Mouse (Mus musculus) kidney, embryonic 16.5 days (tissue): ENCODE results near the gene Apoc1. TPM values are rescaled to one million over a fixed set of nuclear protein-coding genes. Genes with fewer than 3 reads are reported as not detected.

ENCODE experiments used
- ATAC-seq: fragments of 200-750 bp; cut with Nextera tagmentation; 2 replicates; pipeline ENCODE4 v1.8.0; 2017; ENCODE audit warnings: moderate TSS enrichment; ENCODE audit not compliant: low FRiP score, low TSS enrichment
- H3K27ac ChIP-seq: fragments of 300-500 bp; sonication (generic); 2 replicates; pipeline ENCODE4 v1.5.1; 2014; ENCODE audit warnings: low read length
- H3K27me3 ChIP-seq: fragments of 300-500 bp; sonication (generic); 2 replicates; pipeline ENCODE4 v1.6.1; 2014; ENCODE audit warnings: low read length, control low read depth, mixed read lengths; ENCODE audit not compliant: insufficient read depth
- H3K36me3 ChIP-seq: fragments of 300-500 bp; sonication (generic); 2 replicates; pipeline ENCODE4 v1.6.1; 2014; ENCODE audit warnings: low read length, control low read depth, mixed read lengths; ENCODE audit not compliant: insufficient read depth
- H3K4me1 ChIP-seq: fragments of 300-500 bp; sonication (generic); 2 replicates; pipeline ENCODE4 v1.6.1; 2014; ENCODE audit warnings: low read length, control low read depth, mixed read lengths; ENCODE audit not compliant: insufficient read depth
- H3K4me2 ChIP-seq: fragments of 300-500 bp; sonication (generic); replicated peaks from 2 replicates; pipeline ENCODE4 v1.6.1; 2014; ENCODE audit warnings: low read depth, low read length
- H3K4me3 ChIP-seq: fragments of 300-500 bp; sonication (generic); 2 replicates; pipeline ENCODE4 v1.5.1; 2014; ENCODE audit warnings: mild to moderate bottlenecking, low read length
- H3K9ac ChIP-seq: fragments of 300-500 bp; sonication (generic); replicated peaks from 2 replicates; pipeline ENCODE4 v1.6.1; 2014; ENCODE audit warnings: low read length
- H3K9me3 ChIP-seq: fragments of 300-500 bp; sonication (generic); 2 replicates; pipeline ENCODE4 v1.6.1; 2016; ENCODE audit warnings: low read length, control low read depth
- WGBS: fragments of 180-500 bp; shearing (Covaris S2); extraction: QIAGEN DNeasy Blood & Tissue Kit; methylation state at CpG from one replicate; pipeline ENCODE4 v1.1.7; 2014; 5-methylcytosine and 5-hydroxymethylcytosine counted together
- polyA plus RNA-seq: library from polyadenylated mRNA; unstranded; fragments of >200 nt; fragmentation: Nextera tagmentation; extraction: Ambion mirVana; gene quantifications from 2 replicates; pipeline ENCODE4 v1.2.1, GENCODE M21; 2015

The Apoc1 gene
- polyA plus RNA-seq, 1 experiment from 2014 or later: 16.1 TPM

DNA sequence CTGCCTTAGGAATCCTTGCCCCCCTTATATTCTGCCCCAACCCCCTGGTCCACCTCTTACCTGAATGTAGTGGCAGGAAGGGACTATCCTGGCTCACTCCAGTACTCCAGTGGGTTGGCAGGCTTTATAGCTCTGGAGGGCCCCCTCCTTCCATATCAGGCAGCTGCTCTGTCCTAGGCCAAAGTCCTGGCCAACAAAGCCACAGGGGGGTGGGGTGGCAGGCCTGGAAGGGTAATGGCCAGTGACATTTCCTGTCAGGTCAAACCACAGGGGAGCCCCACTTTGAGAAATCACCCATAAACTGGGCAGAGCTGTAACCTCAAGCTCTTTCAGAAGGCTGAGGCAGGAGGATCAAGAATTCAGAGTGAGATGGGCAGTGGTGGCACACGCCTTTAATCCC lies 15.8 kb downstream of the Apoc1 start:
- Histone ChIP-seq H3K9ac (no peak overlapping the region), H3K9me3 (no peaks in the 10 kb centered on the region), H3K4me1 (no peaks in the 10 kb centered on the region), H3K27ac (no peak overlapping the region), H3K36me3 (no peaks in the 10 kb centered on the region), H3K4me3 (no peak overlapping the region), H3K27me3 (no peaks in the 10 kb centered on the region), H3K4me2 (no peak overlapping the region)
- WGBS: 67% methylated on average over 1 of the region's 1 CpGs
- ATAC-seq: no peak

DNA sequence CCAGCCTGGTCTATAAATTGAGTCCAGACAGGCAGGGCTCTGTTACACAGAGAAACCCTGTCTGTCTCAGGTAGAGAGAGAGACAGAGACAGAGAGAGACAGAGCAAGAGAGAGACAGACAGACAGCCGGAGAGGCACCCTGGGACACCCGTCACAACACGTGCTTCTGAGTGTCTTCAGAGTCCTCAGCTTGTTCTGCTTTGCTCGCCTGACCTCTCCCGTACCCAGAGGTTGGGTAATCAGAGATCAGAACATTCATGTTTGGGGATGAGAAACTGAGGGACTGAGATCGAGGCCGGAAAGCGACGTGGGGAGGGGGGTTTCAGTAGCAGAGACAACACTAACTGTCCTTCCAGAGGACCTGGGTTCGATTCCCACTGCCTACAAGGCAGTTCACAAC lies 16.6 kb downstream of the Apoc1 start:
- 81% methylated on average over 10 of the region's 10 CpGs for WGBS

DNA sequence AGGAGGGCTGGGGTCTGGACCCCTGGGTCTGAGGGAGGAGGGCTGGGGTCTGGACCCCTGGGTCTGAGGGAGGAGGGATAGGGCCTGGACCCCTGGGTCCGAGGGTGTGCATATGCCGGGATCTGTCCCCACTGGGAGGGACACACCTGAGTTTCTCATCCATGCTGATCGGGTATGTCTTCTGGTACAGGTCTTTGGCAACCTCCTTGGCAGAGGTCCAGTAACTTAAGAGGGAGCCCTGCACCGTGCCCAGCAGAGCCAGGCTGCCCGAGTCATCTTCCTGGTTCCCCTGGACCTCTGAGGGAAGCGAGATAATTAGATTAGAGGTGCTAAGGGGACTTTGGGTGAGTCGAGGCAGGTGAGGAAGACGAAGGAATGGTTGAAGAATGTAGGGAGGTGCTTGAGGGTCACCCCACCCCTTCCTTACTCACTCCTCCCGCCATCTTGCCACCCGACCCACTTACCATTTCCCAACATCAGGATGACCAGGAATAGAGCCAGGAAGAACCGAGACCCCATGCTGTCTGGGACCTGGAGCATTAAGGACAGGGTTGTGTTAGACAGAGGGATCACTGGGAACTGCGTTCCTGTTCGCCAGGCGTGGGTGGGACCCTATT lies 19.3 kb downstream of the Apoc1 start:
- Histone ChIP-seq H3K36me3 (no peaks in the 10 kb centered on the region), H3K27me3 (no peaks in the 10 kb centered on the region), H3K9me3 (no peaks in the 10 kb centered on the region), H3K4me3 (no peak overlapping the region), H3K9ac (no peak overlapping the region), H3K27ac (no peak overlapping the region), H3K4me2 (no peak overlapping the region), H3K4me1 (peaks cover 5% of the 10 kb centered on the region; the same call in 1 of the 2 replicates)
- ATAC-seq: no peak
- WGBS: 55% methylated on average over 14 of the region's 14 CpGs

More for the DNA sequence above, 16.6 kb downstream of the Apoc1 start:
- Histone ChIP-seq H3K4me3 (no peak overlapping the region), H3K4me2 (no peak overlapping the region), H3K4me1 (no peaks in the 10 kb centered on the region), H3K36me3 (no peaks in the 10 kb centered on the region), H3K9me3 (no peaks in the 10 kb centered on the region), H3K27me3 (no peaks in the 10 kb centered on the region), H3K9ac (no peak overlapping the region), H3K27ac (no peak overlapping the region)
- ATAC-seq: no peak

DNA sequence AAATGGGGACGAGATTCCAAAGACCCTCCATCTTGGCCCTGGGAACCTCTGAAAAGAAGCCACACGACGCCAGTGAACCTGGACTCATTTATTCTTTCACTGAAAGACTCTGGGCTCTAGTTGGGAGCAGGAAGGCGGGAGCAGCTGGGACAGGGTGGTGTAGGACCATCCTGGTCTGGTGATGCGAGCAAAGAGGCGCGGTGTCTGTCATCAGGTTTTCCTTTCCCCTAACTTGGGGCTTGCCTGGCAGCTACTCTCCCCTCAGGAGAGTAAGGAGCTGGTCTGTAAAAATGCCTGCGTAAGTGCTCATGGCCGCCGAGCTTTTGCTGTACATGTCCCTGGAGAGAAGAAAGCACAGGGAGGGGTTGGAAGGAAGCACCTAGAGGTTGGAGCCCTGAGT lies 20.9 kb downstream of the Apoc1 start:
- H3K27me3 ChIP-seq: no peaks in the 10 kb centered on the region
- no peak overlapping the region for H3K9ac ChIP-seq
- H3K4me2 ChIP-seq: no peak overlapping the region
- H3K4me3 ChIP-seq: no peak overlapping the region
- peaks cover 5% of the 10 kb centered on the region; the same call in 1 of the 2 replicates for H3K4me1 ChIP-seq
- WGBS: 66% methylated on average over 10 of the region's 10 CpGs
- no peak overlapping the region for H3K27ac ChIP-seq
- no peaks in the 10 kb centered on the region for H3K36me3 ChIP-seq
- no peaks in the 10 kb centered on the region for H3K9me3 ChIP-seq
- no peak for ATAC-seq

DNA sequence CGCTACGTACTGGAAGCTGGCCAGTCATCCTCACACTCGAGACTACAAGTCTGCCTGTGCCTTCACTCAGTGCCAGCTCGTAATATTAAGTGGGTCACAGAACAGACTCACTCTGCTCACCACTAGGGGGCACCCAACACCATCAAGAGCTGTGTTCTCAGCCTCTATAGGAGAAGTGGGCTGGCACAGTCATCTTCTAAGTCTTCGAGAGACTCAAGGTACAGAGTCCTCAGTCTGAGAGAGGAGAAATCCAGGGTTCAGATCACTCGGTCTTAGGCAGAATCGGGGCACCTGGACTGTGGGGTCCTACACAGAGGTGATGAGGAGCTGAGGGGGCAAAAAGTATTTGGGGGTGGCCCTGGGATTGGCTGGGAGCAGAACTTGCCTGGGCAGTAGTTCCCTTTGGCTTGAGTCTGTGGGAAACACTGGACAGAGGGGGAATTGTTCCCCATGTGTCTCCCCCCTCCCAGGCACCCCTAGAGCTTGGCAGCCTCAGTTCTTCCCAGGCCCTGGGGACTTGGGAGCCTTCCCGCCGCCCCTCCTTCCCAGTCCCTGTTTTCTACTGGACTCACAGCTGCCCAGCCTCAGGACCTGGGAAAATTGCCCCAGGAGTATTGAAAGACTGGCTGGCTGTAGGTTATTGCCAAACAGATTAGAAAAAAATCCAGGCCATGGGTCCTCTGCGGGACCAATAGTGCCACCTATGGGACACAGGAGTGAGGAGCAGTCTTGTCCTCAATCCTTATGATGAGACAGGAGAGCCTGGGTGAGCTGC lies 23.3 kb downstream of the Apoc1 start:
- no peaks in the 10 kb centered on the region for H3K27me3 ChIP-seq
- no peak overlapping the region for H3K4me3 ChIP-seq
- peak overlapping the region; percentile 40 for H3K4me2 ChIP-seq
- peak overlapping the region; percentile 65 for H3K27ac ChIP-seq
- WGBS: 7% methylated on average over 10 of the region's 10 CpGs
- H3K9ac ChIP-seq: peak overlapping the region; percentile 53
- ATAC-seq: peak; percentile 83
- peaks cover 12% of the 10 kb centered on the region; the same call in 1 of the 2 replicates for H3K4me1 ChIP-seq
- H3K9me3 ChIP-seq: no peaks in the 10 kb centered on the region
- no peaks in the 10 kb centered on the region for H3K36me3 ChIP-seq

DNA sequence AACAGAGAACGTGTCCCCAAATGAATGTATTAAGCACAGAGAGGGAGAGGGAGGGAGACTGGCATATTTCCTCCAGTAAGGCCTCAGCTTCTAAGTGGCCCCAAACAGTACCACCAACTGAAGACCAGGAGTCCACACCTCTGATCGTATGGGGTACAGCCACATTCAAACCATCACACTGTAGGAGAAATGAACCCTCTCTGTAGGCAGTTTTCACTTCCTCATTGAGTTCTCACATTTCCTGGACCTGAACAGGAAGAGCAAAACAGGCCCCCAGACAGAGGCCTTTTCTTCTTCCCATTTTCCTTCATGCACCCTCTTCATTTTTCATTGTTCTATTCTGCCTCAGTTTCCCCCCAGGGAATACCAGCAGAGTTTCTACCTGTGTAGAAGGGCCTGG lies 25.0 kb downstream of the Apoc1 start:
- Histone ChIP-seq H3K4me2 (no peak overlapping the region), H3K36me3 (no peaks in the 10 kb centered on the region), H3K9me3 (no peaks in the 10 kb centered on the region), H3K4me1 (peaks cover 20% of the 10 kb centered on the region), H3K27me3 (no peaks in the 10 kb centered on the region), H3K27ac (no peak overlapping the region), H3K4me3 (no peak overlapping the region), H3K9ac (no peak overlapping the region)
- ATAC-seq: no peak
- WGBS: 75% methylated on average over 2 of the region's 2 CpGs

DNA sequence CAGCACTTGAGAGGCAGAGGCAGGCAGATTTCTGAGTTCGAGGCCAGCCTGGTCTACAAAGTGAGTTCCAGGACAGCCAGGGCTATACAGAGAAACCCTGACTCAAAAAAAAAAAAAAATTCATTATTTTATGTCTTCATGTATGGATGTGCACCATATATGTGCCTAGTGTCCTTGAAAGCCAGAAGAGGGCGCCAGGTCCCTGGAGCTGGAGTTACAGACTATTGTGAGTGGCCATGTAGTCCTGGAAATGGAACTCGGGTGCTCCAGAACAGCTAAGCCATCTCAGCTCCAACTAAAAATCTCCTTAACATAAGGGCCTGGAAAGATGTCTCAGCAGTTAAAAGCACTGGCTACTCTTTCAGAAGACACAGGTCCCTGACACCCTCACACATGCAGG lies 25.7 kb downstream of the Apoc1 start:
- 75% methylated on average over 3 of the region's 3 CpGs for WGBS
- Histone ChIP-seq H3K4me1 (peaks cover 20% of the 10 kb centered on the region), H3K27me3 (no peaks in the 10 kb centered on the region), H3K9ac (no peak overlapping the region), H3K4me2 (no peak overlapping the region), H3K9me3 (no peaks in the 10 kb centered on the region), H3K27ac (no peak overlapping the region), H3K36me3 (no peaks in the 10 kb centered on the region), H3K4me3 (no peak overlapping the region)
- ATAC-seq: no peak

DNA sequence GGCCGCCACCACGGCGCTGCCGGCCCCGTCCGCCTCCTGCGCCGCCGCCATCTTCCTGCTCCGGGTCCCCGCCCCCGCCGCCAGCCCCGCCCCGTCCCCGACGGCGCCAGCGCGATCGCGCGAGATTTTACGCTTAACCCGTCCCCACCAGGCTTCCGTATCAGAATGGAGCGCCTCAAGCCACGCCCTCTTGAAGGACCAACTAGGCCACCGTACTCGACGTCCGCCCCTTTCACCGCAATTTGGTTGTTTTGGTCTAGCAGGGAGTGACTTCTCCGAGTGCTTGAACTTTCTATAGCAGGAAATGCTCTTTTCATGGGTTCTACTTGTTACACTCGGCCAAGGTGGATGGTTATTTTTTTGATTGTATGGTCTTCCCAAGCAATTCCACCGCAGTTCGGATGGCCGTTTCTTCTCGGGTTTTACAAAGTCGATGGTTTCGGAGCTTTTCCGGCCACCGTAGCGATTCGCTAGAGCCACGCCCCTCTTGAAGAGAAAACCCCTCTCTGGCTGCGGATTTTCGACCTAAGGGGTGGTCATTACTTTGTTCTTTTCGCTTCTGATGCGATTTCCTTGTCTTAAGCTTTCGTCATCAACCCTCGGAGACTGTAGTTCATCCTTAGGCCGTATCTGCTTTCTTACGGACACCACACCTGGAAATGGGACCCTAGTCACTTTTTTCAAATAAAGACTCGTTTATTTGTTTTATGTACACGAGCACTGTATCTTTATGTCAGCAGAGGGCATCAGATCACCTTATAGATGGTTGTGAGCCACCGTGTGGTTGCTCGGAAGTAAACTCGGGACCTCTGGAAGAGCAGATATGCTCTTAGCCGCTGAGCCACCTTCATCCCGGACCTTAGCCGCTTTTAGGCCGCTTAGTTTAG lies 27.3 kb downstream of the Apoc1 start, which contains the start of gene Clptm1:
Gene Clptm1, minus strand, starts transcription at position 79 of the 887 bp plus-strand sequence.
- no peaks in the 10 kb centered on the region for H3K9me3 ChIP-seq
- peak within 1 kb of the TSS; percentile 95 for H3K27ac ChIP-seq
- peak within 1 kb of the TSS; percentile 94 for H3K9ac ChIP-seq
- no peaks in the 10 kb centered on the region for H3K27me3 ChIP-seq
- peak; percentile 84 for ATAC-seq
- H3K4me3 ChIP-seq: peak within 1 kb of the TSS; percentile 95
- peaks cover 20% of the 10 kb centered on the region for H3K4me1 ChIP-seq
- WGBS: under 1% methylated on average over 60 of the region's 63 CpGs
- H3K36me3 ChIP-seq: peaks cover 3% of the 10 kb centered on the region; the same call in 1 of the 2 replicates
- peak within 1 kb of the TSS; percentile 88 for H3K4me2 ChIP-seq

DNA sequence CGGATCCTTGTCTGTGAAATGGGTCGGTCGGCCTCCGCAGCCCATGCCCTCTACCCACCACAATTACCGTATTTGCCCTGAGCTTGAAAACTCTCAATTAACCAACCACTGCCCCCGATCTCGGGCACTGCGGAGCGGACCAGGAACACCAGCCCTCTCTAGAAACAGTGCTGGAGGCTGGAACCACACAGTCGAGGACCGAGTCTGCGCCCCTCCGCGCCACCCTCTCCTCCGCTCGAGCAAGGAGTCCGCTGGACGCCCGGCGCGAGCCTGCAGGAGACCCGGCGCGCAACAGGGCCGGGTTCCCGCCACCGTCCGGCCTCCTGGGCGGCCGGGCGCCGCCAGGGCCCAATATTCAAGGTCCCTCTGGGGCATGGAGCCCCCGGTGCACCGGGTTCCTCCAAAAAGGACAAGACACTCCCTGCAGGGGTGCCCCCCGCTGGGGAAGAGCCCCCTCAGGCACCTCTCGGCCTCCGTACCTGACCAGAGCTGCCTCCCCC lies 28.0 kb downstream of the Apoc1 start:
- under 1% methylated on average over 36 of the region's 37 CpGs for WGBS
- Histone ChIP-seq H3K27me3 (no peaks in the 10 kb centered on the region), H3K4me3 (peak overlapping the region; percentile 95), H3K4me1 (peaks cover 19% of the 10 kb centered on the region), H3K27ac (peak overlapping the region; percentile 16; the same call in 1 of the 2 replicates), H3K9me3 (no peaks in the 10 kb centered on the region), H3K9ac (peak overlapping the region; percentile 94), H3K36me3 (peaks cover 8% of the 10 kb centered on the region; the same call in 1 of the 2 replicates), H3K4me2 (peak overlapping the region; percentile 88)
- no peak; the same call in 1 of the 2 replicates for ATAC-seq
